Mouse (Mus musculus) lung, adult 2 months (tissue): ENCODE data around the gene Gm20219.

ENCODE experiments used
- CTCF ChIP-seq: fragments of 200-500 bp; IDR thresholded peaks from 2 replicates; pipeline ENCODE4 v1.5.1; 2011; ENCODE audit warnings: mild to moderate bottlenecking, low read length, control low read depth; ENCODE audit not compliant: insufficient read depth
- POLR2A ChIP-seq: fragments of 200-500 bp; IDR thresholded peaks from 2 replicates; pipeline ENCODE4 v1.6.1; 2011; ENCODE audit warnings: low read depth, mild to moderate bottlenecking, control low read depth, low read length, borderline replicate concordance; ENCODE audit errors: extremely low read depth

- TF ChIP-seq CTCF (no peak), POLR2A (no peak)
Measured at GRCm38 (mm10) chr17:56510970-56511706, 43.0 kb downstream of the Gm20219 start.
